Mouse (Mus musculus) ovary, postnatal 10 days (tissue): ENCODE results near the gene Cbln4.

Experiments
- DNase-seq: peaks from one replicate; pipeline ENCODE4 v3.0.0; 2022; ENCODE audit warnings: low spot score

Cbln4 gene

DNA sequence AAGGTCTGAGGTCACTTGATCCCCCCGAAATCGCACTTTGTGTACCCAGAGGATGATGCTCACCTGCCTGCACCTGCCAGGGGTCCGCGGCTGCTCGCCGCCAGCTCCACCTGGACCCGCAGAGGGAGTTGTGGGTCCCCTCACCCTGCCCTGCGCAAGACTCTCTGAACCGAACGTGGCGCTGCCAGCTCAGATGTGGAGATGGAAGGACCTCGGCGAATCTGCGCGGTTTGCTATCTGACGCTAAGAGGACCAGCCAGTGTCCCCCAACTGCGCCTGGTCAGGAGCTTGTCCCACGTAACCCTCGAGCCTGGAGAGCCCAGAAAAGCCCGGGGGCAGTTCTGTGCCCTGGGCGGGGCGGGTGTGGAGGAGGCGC, at the start of gene Cbln4:
Gene Cbln4, minus strand, starts transcription at position 232 of the 376 bp plus-strand sequence.
- DNase-seq = no peak

DNA sequence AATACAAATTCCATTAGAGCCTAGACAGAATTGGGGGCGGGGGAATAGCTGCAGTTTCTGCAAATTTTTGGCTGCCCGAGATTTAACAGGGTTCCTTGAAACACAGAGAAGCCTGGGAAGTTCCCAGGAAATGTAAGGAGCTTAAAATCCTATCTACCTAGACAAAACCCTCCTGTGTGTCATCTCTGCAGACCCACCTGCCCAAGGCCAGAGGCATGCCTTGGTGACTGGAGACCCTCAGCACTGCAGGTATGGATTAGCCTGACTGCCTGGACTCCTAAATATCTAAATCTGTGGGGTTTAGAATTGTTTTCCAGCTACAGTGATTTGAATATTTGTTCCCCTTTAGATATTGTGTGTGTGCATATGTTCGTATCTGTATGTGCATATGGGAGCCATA, 35.3 kb upstream of the Cbln4 start:
- no peak for DNase-seq

DNA sequence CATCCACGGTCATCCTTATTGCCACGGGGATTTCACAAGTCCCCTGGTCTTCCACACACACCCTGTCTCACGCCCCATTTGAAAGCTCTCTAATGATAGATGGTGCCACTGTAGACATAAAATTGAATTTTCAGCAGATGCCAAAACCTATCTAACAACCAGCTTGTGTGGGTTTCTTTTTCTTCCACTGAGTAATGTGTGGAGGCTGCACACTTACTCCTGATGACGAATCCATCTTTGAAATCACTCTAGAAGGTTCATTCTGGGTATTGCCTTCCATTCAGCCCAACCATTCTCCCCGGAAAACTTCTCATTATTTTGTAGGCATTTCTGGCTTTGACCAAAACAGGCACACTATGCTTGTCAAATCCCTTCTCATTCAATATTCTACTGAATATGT, 33.0 kb upstream of the Cbln4 start:
- no peak for DNase-seq

DNA sequence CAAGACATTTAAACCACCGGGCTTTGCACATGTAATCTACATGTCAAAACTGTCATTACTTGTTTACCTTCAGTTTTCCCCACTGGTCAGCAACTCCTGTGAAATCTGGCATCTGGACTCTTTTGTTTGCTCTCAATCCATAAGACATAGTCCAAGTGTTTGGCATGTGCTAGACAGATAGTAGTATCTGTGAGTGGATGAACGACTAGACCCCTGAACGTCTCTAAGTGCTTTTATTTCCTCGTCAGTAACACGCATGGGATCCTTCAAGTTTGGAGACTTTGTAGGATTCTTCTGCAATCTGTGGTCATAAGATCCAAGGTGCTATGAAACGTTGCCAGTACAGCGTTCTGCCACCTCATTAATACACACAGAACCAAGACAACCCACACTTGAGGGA, 19.6 kb upstream of the Cbln4 start:
- no peak for DNase-seq

DNA sequence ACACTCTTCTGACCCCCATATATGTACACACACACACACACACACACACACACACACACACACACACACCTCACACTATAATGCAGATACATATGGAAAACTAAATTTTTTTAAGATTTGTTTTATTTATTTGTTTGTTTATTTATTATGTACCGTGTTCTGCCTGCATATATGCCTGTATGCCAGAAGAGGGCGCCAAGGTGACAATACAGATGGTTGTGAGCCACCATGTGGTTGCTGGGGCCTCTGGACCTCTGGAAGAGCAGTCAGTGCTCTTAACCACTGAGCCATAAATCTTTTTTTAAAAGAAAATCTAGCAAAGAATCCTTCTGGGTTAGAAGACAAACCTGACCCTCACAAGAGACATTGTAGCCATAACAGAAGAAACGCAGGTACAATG, 16.5 kb upstream of the Cbln4 start:
- DNase-seq = no peak

DNA sequence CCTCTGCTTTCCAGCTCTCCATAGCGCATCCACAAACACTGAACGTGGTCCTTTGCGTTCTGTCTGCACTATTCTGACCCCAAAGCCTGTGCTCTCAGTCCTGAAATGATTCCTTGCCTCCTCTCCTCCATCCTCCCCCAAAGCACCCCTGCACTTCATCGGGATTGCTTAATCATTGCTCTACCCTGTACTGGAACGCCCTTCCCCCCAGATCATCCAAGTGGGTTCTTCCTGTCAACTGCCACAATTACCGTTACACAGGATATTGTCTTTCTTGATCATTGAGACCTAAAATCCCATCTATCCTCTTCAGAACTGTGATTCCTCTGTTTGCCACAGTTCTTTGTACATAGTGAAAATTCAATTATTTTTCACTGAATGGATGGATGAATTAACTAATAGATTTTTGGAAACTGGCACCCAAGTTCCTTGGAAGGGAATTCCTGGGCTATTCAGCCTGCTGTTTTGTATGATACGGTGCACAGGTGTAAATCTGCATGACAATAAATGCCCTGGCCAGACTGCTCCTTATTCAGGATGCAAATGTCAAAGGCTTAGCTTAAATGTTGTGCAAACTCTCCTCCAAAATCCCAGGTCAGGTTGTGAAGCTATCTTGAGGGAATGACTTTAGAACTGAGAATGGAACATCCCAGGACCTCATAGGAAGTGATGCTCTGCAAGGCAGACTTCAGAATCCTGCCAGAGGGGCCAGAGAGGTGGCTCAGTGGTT, 15.8 kb upstream of the Cbln4 start:
- DNase-seq = no peak

DNA sequence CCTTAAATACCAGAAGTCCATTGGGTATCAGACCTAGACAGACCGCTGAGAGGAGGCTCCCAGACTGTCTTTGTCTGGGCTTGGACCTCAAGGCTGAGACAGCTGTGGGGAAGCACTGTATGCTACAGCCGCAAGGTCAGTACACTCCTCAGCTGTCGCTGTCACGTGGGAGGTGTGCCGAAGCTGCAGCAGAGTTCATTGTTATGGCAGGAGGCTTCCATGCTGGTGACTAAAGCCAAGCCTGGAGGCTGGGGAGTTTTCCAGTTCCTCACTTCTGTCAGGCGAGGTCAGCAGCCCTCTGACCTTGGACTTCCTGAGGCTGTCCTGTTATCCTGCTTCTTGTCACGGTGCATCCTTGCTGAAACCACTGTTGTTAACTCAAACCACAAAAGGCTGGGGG, 2.7 kb upstream of the Cbln4 start:
- no peak for DNase-seq

DNA sequence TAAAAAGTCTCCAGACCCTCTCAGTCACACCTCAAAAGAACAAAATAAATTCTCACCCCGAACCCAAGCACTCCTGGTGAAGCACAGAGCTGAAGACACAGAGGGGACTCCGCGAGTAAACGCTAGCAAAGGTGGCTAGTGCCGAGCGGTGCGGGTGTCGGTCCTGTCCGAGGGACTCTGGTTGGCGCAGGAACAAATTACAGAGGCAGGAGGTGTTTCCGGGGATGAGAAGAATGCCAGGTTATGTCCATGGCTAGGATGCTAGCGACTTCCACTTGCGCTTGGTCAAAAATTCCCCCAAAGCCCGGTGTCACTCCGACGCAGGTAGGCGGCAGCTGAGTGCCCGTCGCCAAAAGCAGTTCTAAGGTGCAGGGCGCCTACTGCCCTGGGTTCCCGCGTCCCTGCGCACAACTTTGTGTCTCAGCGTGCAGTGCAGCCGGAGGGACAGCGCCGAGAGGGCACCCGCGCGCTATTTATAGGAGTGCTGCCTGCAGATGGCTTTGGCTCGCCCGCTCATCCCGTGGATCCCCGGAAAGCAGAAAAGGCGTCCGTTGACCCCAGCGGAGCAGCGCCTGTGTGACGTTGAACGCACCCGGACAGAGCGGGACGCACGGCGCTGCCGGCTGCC, 545 bp downstream of the Cbln4 start:
- DNase-seq = no peak

DNA sequence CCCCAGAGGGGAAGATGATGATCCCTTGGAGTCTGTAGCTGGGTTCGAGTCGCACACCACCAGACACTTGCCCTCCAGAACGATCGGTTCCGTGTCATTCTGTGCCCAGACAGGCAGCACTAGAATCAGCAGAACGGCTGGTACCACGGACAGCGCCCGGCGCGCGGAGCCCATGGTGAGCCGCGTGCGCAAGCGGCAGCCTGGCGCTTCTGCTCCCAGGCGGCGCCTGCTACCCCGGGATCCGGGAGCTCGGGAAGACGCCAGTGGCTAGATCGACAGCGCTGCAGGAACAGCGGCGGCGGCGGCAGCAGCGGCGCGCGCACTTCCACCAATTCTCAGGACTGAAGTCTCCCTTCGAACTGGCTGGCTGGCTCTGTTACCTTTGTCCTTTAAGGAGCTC, 1.1 kb downstream of the Cbln4 start:
- DNase-seq = peak; percentile 71

DNA sequence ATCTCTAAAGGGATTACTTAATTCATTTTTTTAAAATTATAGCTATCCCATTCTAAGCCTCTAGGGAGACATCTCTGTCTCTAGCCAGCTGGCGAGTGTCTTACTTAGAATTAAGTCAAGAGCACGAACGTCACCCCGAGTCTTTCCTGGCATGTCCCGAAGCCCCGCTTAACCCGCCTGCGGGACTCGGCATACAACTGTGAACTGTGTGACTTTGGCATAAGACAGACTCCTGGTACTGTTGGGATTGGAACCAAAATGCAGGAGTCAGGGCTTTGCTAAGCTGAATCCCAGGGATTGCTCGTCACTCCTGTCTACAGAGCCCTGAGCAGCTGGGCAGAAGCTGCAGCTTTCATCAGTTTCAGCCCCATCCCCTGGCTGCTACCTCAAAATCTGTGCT, 2.4 kb downstream of the Cbln4 start:
- DNase-seq = no peak

DNA sequence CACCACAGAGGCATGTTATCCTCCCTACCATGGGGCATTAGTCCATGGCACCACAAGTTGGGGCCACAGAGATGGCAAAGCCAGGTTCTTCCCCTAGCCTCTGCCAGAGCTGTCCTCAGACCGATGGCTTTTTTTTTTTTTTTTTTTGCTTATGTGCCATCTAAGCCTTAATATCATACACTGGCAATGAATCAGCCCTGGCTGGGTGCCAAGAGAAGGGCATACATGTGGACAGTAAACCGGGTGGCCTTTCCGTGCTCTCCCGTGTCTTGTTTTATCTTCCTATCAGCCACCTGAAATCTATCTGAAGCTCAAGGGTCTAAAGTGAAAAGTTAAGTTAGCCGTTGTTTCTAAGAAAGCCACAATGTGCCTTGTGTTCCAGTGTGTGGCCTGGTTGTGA, 3.7 kb downstream of the Cbln4 start:
- no peak for DNase-seq

DNA sequence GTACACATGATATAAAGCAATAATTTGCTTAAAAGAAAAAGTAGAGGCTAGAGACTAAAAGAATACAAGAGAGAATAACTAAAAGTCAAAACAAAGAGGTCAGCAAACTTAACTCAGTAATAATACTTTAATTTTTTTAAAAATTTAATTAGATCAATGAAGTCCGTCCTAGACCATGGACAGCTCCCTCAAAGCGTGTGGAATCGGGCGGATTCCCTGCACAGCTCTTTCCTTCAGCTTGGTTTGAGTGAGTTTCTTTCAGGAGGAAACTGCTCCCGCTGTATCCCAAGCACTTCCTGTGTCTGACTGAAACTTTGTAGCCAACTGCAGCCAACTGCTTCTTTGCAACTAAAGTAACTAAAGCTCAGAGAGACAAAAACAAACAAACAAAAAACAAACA, 9.0 kb downstream of the Cbln4 start:
- DNase-seq = no peak

DNA sequence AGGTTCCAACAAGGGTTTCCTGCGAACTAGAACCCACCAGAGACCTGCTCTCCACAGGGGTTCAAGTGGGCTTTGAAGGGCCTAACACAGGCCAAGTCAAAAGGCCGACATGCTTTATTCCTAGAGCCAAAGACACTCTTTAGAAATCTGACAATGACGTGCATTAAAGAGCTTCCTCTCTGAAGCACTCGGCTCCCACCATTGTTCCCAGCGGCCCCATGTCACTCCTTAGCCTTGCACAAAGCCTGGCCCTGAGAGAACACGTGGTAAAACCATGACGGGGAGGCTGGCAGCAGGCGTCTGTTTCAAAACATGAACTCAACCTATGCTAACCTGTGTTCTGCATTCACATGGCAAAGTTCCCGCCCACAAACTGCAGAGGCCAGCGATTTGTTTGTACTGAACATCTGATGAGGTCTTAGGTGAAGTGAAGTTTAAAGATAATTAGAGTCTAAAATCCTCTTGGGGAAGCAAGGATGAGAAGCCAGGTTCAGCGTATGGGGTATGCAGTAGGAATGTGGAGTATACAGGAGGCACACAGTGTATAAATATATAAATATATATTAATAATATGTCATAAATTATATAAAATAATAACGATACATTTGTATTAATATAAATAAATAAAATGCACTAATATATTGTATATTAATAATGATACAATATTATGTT, 17.7 kb downstream of the Cbln4 start:
- no peak for DNase-seq

DNA sequence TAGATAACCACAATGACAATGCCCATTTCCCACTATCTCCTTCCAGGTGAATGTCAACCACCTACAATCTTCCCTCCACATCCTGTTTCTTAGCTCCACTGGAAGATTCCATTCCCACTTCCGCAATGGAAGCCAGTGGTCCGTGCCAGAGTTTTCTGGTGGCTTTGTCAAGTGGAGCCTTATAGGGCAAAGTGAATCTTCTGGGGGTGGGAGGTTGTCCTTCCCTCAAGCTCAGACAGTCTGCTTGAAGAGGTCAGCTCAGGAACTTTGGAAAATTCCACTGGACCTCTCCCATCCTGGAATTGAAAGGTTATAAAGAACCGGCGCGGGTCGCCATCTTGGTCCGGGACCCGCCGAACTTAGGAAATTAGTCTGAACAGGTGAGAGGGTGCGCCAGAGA, 36.5 kb downstream of the Cbln4 start:
- DNase-seq = no peak

DNA sequence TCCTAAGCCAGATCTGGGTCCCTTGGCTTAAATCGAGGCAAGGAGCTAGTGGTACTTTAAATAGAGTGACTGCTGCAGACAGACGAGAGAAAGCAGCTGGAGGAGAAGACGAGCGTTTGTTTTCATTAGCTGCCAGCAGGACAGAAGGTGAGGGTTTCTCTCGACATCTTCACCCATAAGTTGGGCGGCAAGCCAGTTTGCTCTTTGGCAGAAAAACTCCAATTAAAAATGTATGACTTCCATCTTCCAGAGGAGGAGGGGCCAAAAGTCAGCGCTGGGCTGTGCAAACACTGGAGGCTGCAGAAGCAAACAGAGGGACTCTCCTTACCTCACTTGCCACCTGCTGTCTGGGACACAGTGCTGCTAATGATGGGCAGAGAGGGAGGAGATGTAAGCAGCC, 37.3 kb downstream of the Cbln4 start:
- no peak for DNase-seq

DNA sequence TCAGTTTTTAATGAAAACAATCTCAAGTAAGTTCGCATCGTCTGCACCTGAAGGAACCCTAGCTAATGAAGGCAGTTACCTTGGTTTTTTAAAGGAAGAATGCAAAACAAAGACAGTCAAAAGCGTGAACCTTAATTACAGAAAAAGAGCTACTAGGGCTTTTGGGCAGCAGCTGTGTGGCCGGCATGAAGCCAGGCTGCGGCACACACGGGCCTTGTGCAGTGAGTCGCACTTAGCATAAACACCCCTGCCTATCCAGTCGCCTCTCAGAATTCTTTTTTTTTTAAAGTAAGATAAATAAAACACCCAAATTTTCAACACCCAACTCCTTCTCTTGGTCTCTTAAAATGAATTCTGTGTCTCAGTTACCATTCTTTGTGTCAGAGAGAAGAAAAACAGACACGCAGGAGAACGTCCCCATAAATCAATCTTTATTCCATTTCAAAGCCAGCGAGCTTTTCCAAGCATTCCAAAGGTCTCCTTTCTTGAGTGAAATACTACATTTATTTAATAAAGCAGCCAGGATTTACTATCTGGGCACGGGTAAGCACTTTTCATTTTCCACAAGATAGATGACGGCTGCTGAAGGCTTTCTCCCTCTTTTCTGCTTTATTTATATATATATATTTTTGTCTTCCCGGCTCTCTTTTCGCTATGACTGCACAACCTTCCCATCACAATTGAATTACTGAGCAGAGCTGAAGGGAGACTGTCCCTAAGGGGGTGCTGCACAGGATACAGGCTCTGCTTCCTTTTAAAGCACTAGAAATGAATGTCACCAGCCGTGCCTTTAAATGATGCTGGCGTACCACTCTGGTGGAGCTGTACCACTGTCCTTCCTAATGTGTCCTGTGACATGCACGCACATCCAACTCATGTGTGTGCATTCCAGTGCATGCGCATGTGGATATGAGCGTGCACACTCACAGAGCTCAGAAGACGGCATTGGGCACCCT, 39.0 kb downstream of the Cbln4 start:
- DNase-seq = no peak

DNA sequence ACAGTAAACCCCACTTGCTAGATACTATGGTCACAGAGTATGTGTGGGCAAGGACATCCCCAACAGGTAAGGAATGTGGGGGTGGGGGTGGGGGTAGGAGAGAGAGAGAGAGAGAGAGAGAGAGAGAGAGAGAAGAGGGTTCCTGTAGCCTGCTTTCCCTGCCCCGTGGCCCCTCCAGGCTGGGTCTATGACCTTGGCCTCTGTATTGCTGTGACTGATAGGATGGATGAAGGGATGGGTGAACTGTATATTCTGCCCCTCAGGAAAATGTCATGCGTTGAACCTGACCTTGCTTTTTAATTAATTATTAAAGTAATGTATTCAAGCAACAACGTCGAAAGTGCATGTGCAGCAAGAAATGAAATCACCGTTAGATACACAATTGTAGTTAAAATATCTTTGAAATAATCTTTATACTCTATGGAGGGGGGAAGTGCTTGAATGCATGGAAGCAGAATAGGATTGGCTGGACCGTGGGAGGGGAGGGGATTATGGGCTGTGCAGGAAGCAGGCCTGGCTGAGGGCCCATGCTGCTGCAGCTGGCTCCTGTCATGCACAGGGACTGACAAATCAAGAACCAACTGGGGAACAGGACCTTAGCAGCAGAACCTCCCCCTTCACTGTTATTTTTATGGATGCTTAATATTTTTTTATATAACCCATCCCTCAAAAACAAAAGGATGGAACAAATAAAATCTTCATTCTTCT, 46.1 kb downstream of the Cbln4 start:
- no peak for DNase-seq

DNA sequence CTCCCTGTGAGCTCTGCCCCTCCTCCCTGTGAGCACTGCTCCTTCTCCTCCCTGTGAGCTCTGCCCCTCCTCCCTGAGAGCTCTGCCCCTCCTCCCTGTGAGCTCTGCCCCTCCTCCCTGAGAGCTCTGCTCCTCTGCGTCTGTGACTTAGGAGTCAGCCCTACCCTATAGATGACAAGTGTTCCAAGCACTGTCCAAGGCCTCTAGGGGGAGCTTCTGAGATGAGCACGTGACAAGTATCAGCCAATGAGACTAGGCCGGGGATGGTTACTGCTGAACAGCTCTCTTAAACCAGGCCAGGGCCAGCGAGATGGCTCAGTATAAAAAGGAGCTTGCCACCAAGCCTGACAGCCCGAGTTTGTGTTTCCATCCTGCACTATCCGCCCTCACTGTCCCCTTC, 48.4 kb downstream of the Cbln4 start:
- DNase-seq = no peak

DNA sequence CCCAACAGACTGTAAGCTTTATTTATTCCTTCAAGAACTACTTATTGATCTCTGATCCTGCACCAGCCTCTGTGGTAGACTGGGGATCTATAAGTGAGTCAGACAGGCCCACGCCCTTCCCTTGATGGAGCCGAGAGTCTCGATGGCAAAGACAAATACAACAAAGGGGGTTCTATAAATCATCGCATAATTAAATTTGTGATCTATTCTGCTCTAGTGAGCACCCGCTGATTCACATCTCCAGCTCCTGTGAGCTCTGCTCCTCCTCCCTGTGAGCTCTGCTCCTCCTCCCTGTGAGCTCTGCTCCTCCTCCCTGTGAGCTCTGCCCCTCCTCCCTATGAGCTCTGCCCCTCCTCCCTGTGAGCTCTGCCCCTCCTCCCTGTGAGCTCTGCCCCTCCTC, 49.0 kb downstream of the Cbln4 start:
- no peak for DNase-seq

DNA sequence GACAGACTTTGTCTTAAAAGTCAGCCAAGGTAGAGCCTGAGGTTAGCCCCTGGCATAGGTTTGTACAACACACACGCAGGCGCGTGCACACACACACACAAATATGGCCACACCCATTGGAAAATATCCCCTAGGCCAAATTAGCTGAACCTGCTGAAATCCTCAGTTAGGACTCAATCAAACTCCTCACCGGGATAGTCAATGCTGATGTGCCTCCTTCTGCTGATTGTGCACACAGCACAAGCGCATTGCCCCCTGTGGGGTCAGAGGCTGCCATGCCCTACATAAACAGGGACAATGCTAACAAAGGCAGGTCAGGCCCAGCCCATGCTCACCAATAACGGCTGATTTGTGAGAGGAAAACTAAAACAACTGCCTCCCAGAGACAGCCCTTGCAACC, 56.6 kb downstream of the Cbln4 start:
- no peak for DNase-seq
